Mouse (Mus musculus) MEL (cell line): ENCODE measurements around the gene Cfap44. TPM values are rescaled to one million over a fixed set of nuclear protein-coding genes. Genes with fewer than 3 reads are reported as not detected.

Experiments
- DNase-seq: peaks from one replicate; pipeline ENCODE4 v3.0.0; 2011; ENCODE audit warnings: low read depth, low spot score
- H3K27ac ChIP-seq: 2 replicates; pipeline ENCODE4 v1.5.1; 2012; ENCODE audit warnings: low read depth, mild to moderate bottlenecking, control low read depth, low read length, moderate library complexity; ENCODE audit not compliant: control insufficient read depth
- H3K27me3 ChIP-seq, 2 experiments: fragments of 150-350 bp in 1 of 2; sonication (generic) in 1 of 2; 2 replicates each; pipeline ENCODE4 v1.6.1; 2012; ENCODE audit warnings: low read length in 2 of 2, mild to moderate bottlenecking in 2 of 2, improper control_type of control experiment in 1 of 2, moderate library complexity in 1 of 2; ENCODE audit not compliant: insufficient read depth in 2 of 2, control insufficient read depth in 1 of 2
- H3K36me3 ChIP-seq, 2 experiments: 2 replicates each; pipeline ENCODE4 v1.6.1; 2012 to 2014; ENCODE audit warnings: low read length in 2 of 2, improper control_type of control experiment in 1 of 2, inconsistent platforms in 1 of 2, mild to moderate bottlenecking in 1 of 2; ENCODE audit not compliant: insufficient read depth in 2 of 2, control insufficient read depth in 1 of 2
- H3K4me1 ChIP-seq, 2 experiments: fragments of 150-350 bp in 1 of 2; sonication (generic) in 1 of 2; 2 replicates each; pipeline ENCODE4 v1.6.1; 2012; ENCODE audit warnings: low read length in 2 of 2, improper control_type of control experiment in 1 of 2, mild to moderate bottlenecking in 1 of 2; ENCODE audit not compliant: insufficient read depth in 2 of 2, control insufficient read depth in 1 of 2
- H3K4me3 ChIP-seq, 2 experiments: fragments of 150-350 bp in 1 of 2; sonication (generic) in 1 of 2; 2 replicates each; pipeline ENCODE4 v1.5.1; 2012; ENCODE audit warnings: low read depth in 2 of 2, low read length in 2 of 2, mild to moderate bottlenecking in 2 of 2, moderate library complexity in 2 of 2, control low read depth in 1 of 2, improper control_type of control experiment in 1 of 2; ENCODE audit not compliant: control insufficient read depth in 1 of 2, insufficient read depth in 1 of 2
- H3K79me2 ChIP-seq: 2 replicates; pipeline ENCODE4 v1.6.1; 2012; ENCODE audit warnings: mild to moderate bottlenecking, low read length, moderate library complexity; ENCODE audit not compliant: control insufficient read depth, poor library complexity, insufficient read depth
- H3K9ac ChIP-seq: 2 replicates; pipeline ENCODE4 v1.6.1; 2012; ENCODE audit warnings: low read depth, mild to moderate bottlenecking, control low read depth, low read length, moderate library complexity; ENCODE audit not compliant: control insufficient read depth, poor library complexity, severe bottlenecking
- H3K9me3 ChIP-seq: fragments of 150-350 bp; sonication (generic); replicated peaks from 2 replicates; pipeline ENCODE4 v1.6.1; 2012; ENCODE audit warnings: mild to moderate bottlenecking, low read length, improper control_type of control experiment, moderate library complexity; ENCODE audit not compliant: insufficient read depth
- BHLHE40 ChIP-seq: IDR thresholded peaks from 2 replicates; pipeline ENCODE4 v1.6.1; 2012; ENCODE audit warnings: low read depth, mild to moderate bottlenecking, inconsistent platforms, low read length, improper control_type of control experiment, borderline replicate concordance
- CHD1 ChIP-seq: IDR thresholded peaks from 2 replicates; pipeline ENCODE4 v1.6.1; 2012; ENCODE audit warnings: low read depth, mild to moderate bottlenecking, inconsistent platforms, low read length, improper control_type of control experiment
- CHD2 ChIP-seq: IDR thresholded peaks from 2 replicates; pipeline ENCODE4 v1.6.1; 2011; ENCODE audit warnings: low read length, improper control_type of control experiment
- ELF1 ChIP-seq: IDR thresholded peaks from 2 replicates; pipeline ENCODE4 v1.6.1; 2014; ENCODE audit warnings: low read depth, mild to moderate bottlenecking, inconsistent platforms, low read length, improper control_type of control experiment, moderate library complexity
- EP300 ChIP-seq, 2 experiments: IDR thresholded peaks; 2 replicates each; pipeline ENCODE4 v1.6.1; 2011; ENCODE audit warnings: improper control_type of control experiment in 2 of 2, low read length in 2 of 2, low read depth in 1 of 2, mild to moderate bottlenecking in 1 of 2
- GABPA ChIP-seq: IDR thresholded peaks from 2 replicates; pipeline ENCODE4 v1.6.1; 2012; ENCODE audit warnings: low read depth, mild to moderate bottlenecking, inconsistent platforms, low read length, improper control_type of control experiment, moderate library complexity
- GATA1 ChIP-seq: IDR thresholded peaks from 2 replicates; pipeline ENCODE4 v1.6.1; 2011; ENCODE audit warnings: low read depth, low read length, improper control_type of control experiment
- JUND ChIP-seq: IDR thresholded peaks from 2 replicates; pipeline ENCODE4 v1.6.1; 2011; ENCODE audit warnings: low read depth, mild to moderate bottlenecking, improper control_type of control experiment, low read length
- KAT2A ChIP-seq: conservative IDR thresholded peaks from 2 replicates; pipeline ENCODE4 v1.6.1; 2012; ENCODE audit warnings: low read depth, low read length, improper control_type of control experiment, inconsistent platforms
- MAFK ChIP-seq: IDR thresholded peaks from 2 replicates; pipeline ENCODE4 v1.6.1; 2011; ENCODE audit warnings: low read depth, mild to moderate bottlenecking, low read length, improper control_type of control experiment, borderline replicate concordance
- MXI1 ChIP-seq: IDR thresholded peaks from 2 replicates; pipeline ENCODE4 v1.6.1; 2011; ENCODE audit warnings: mild to moderate bottlenecking, low read depth, low read length, improper control_type of control experiment
- NRF1 ChIP-seq: IDR thresholded peaks from 2 replicates; pipeline ENCODE4 v1.6.1; 2014; ENCODE audit warnings: low read depth, mild to moderate bottlenecking, inconsistent platforms, low read length, improper control_type of control experiment, moderate library complexity; ENCODE audit not compliant: poor library complexity, insufficient read depth, severe bottlenecking
- POLR2A ChIP-seq, 2 experiments: IDR thresholded peaks; 2 replicates each; pipeline ENCODE4 v1.6.1; 2011 to 2012; ENCODE audit warnings: low read length in 2 of 2, mild to moderate bottlenecking in 2 of 2, control low read depth in 1 of 2, improper control_type of control experiment in 1 of 2, low read depth in 1 of 2, moderate library complexity in 1 of 2; ENCODE audit not compliant: control insufficient read depth in 1 of 2, insufficient read depth in 1 of 2, poor library complexity in 1 of 2
- POLR2AphosphoS2 ChIP-seq: IDR thresholded peaks from 2 replicates; pipeline ENCODE4 v1.6.1; 2011; ENCODE audit warnings: low read length, improper control_type of control experiment
- SIN3A ChIP-seq: IDR thresholded peaks from 2 replicates; pipeline ENCODE4 v1.6.1; 2012; ENCODE audit warnings: low read length, improper control_type of control experiment, inconsistent platforms
- SMC3 ChIP-seq: IDR thresholded peaks from 2 replicates; pipeline ENCODE4 v1.6.1; 2011; ENCODE audit warnings: low read depth, low read length, improper control_type of control experiment
- TAL1 ChIP-seq: IDR thresholded peaks from 2 replicates; pipeline ENCODE4 v1.6.1; 2012; ENCODE audit warnings: mild to moderate bottlenecking, inconsistent platforms, low read length, moderate library complexity, mixed read lengths
- UBTF ChIP-seq: IDR thresholded peaks from 2 replicates; pipeline ENCODE4 v1.6.1; 2012; ENCODE audit warnings: low read depth, mild to moderate bottlenecking, inconsistent platforms, low read length, improper control_type of control experiment, moderate library complexity, borderline replicate concordance; ENCODE audit not compliant: insufficient read depth
- USF2 ChIP-seq, 2 experiments: IDR thresholded peaks; 2 replicates each; pipeline ENCODE4 v1.6.1; 2011 to 2012; ENCODE audit warnings: improper control_type of control experiment in 2 of 2, low read length in 2 of 2, borderline replicate concordance in 1 of 2, inconsistent platforms in 1 of 2, low read depth in 1 of 2, mild to moderate bottlenecking in 1 of 2; ENCODE audit not compliant: insufficient read depth in 1 of 2
- ZC3H11A ChIP-seq: IDR thresholded peaks from 2 replicates; pipeline ENCODE4 v1.6.1; 2012; ENCODE audit warnings: low read depth, mild to moderate bottlenecking, inconsistent platforms, low read length, improper control_type of control experiment
- ZKSCAN1 ChIP-seq: IDR thresholded peaks from 2 replicates; pipeline ENCODE4 v1.6.1; 2012; ENCODE audit warnings: low read depth, mild to moderate bottlenecking, inconsistent platforms, low read length, improper control_type of control experiment, moderate library complexity
- ZNF384 ChIP-seq: IDR thresholded peaks from 2 replicates; pipeline ENCODE4 v1.6.1; 2012; ENCODE audit warnings: low read depth, mild to moderate bottlenecking, inconsistent platforms, low read length, improper control_type of control experiment
- polyA plus RNA-seq, 2 experiments: library from polyadenylated mRNA; stranded (reverse) in 1 of 2; unstranded in 1 of 2; fragments of >175 nt in 1 of 2; fragments of >200 nt in 1 of 2; gene quantifications; 2 replicates each; pipeline versions ENCODE4 v1.2.1 to v1.2.4; 2012; ENCODE audit warnings: low replicate concordance in 2 of 2, low read depth in 1 of 2; ENCODE audit not compliant: insufficient read length in 2 of 2, insufficient read depth in 1 of 2, missing spikeins in 1 of 2
- total RNA-seq: library from RNA; depleted of rRNA; stranded (reverse); fragments of 300-350 nt; gene quantifications from 2 replicates; pipeline ENCODE4 v1.2.3, GENCODE M21; 2012

The Cfap44 gene
- total and polyA plus RNA-seq, 3 experiments = not detected

DNA sequence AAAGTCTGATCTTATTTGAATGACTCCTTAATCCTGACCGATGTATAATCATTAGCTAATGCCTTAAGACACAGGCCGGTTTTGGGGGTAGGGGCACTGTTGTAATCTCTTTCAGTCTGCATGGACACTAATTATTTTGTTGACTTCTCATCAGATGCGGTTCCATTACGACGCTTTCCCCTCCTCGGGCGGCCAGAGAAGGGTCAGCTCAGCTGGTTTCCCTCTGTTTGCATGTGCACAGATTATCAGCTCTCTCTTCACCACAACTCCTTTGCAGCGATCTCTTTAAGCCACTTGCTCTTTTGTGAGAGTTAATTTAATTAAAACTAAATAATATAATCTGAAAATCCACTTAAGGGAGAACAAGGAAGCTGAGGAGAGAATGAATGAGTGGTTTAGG lies 135.1 kb downstream of the Cfap44 start:
- Histone ChIP-seq H3K4me3 (no peak overlapping the region), H3K27me3 (no peaks in the 10 kb centered on the region)
- DNase-seq = no peak
- TF ChIP-seq MAFK = no peak
- TF ChIP-seq, all 39 proteins: peak for 0
- no peak overlapping the region for H3K9ac ChIP-seq
- no peaks in the 10 kb centered on the region for H3K4me1 ChIP-seq
- no peak overlapping the region for H3K27ac ChIP-seq
- H3K36me3 ChIP-seq = no peaks in the 10 kb centered on the region
- no peaks in the 10 kb centered on the region for H3K79me2 ChIP-seq
- H3K9me3 ChIP-seq = no peaks in the 10 kb centered on the region

DNA sequence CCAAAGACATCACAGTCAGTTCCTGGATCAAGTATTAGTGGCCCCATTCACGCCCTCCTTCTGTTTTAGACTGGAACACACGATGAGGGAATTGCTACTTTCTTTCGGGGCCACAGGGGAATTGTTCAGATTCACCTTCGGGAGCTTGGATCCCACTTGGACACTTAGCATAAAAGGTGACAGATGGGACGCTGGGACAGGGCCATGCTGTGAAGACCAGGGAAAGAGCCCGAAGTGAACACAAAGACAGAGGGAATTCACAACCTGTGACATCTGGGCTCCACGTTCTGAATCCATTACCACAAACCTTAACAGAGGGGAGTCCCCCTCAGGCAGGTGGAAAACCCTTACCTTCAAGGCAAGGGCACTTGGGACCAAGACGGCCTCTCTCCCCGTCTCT lies 135.6 kb downstream of the Cfap44 start:
- Histone ChIP-seq H3K4me3 (no peak overlapping the region), H3K36me3 (no peaks in the 10 kb centered on the region), H3K27me3 (no peaks in the 10 kb centered on the region), H3K4me1 (no peaks in the 10 kb centered on the region), H3K9me3 (no peaks in the 10 kb centered on the region)
- DNase-seq = no peak
- TF ChIP-seq POLR2A (IDR thresholded peaks at IDR 0.05; ENCODE audit: control insufficient read depth in 1 of 2, insufficient read depth in 1 of 2, low read depth in 1 of 2, low read length in 2 of 2, poor library complexity in 1 of 2) (no peak), GATA1 (no peak), MXI1 (no peak), MAFK (no peak), SMC3 (no peak)
- TF ChIP-seq, all 39 proteins: peak for 0
- H3K27ac ChIP-seq = no peak overlapping the region
- H3K9ac ChIP-seq = no peak overlapping the region
- no peaks in the 10 kb centered on the region for H3K79me2 ChIP-seq

DNA sequence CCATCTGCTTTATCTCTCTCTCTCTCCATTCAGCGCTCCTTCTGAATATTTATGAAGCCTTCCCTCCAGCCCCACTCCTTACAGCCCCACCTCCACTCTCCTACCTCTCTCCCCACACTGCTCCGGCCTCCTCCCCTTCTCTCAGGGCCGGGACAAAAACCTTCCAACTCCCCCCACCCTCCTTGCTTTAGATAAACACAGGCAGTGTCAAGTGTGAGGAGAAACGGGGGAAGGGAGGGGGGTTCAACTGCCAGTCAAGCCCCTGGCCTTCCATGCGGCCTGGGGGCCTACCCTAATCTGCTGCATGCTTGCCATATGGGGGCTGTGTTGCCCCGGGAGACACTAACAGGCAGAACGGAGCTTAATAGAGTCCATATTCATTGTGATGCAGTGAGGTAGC lies 136.2 kb downstream of the Cfap44 start:
- TF ChIP-seq ELF1 (no peak), MAFK (no peak), SIN3A (no peak), KAT2A (no peak), MXI1 (no peak), EP300 (IDR thresholded peaks at IDR 0.05; ENCODE audit: low read depth in 1 of 2, low read length in 2 of 2) (no peak), GABPA (no peak), POLR2AphosphoS2 (no peak), TAL1 (no peak), UBTF (no peak), GATA1 (no peak), CHD1 (no peak), JUND (no peak), USF2 (IDR thresholded peaks at IDR 0.05; ENCODE audit: borderline replicate concordance in 1 of 2, insufficient read depth in 1 of 2, low read depth in 1 of 2, low read length in 2 of 2) (no peak), CHD2 (no peak), ZKSCAN1 (no peak), ZC3H11A (no peak), NRF1 (no peak), BHLHE40 (no peak), ZNF384 (no peak)
- H3K9me3 ChIP-seq = no peaks in the 10 kb centered on the region
- H3K27me3 ChIP-seq = no peaks in the 10 kb centered on the region
- no peak overlapping the region for H3K9ac ChIP-seq
- H3K36me3 ChIP-seq = no peaks in the 10 kb centered on the region
- no peak for DNase-seq
- H3K4me1 ChIP-seq = no peaks in the 10 kb centered on the region
- no peak overlapping the region for H3K4me3 ChIP-seq
- no peak overlapping the region for H3K27ac ChIP-seq
- no peaks in the 10 kb centered on the region for H3K79me2 ChIP-seq
